Comparison of ENCODE assay signal across 8 mouse cellular contexts in genomic region chr4:63546441-63547055, GRCm38 (mm10). TPM values are rescaled to one million over a fixed set of nuclear protein-coding genes. Genes with fewer than 3 reads are reported as not detected.
DNase-seq lines count a peak whose midpoint lies in the region; ATAC-seq and TF ChIP-seq lines count a peak whose summit lies in the region.

No protein-coding gene starts in this region.

- TF ChIP-seq POLR2A in lung, adult 2 months (IDR thresholded peaks at IDR 0.05; ENCODE audit: borderline replicate concordance, extremely low read depth, low read depth, low read length): no peak

- peak overlapping the region; percentile 79 for H3K4me2 ChIP-seq in forebrain, embryonic 13.5 days
- H3K4me2 ChIP-seq in limb, embryonic 13.5 days (replicated peaks): peak overlapping the region; percentile 84
- peak overlapping the region; percentile 73 for H3K4me2 ChIP-seq in stomach, embryonic 16.5 days (ENCODE audit: low read depth, low read length)

- no peak for TF ChIP-seq CTCF in lung, adult 2 months (IDR thresholded peaks at IDR 0.05; ENCODE audit: insufficient read depth, low read length)

- intact Hi-C loops in left cerebral cortex, postnatal 14 days (cut with DNase I): no loop called here

- WGBS in lung, adult 2 months: 60% methylated on average over 6 of the region's 6 CpGs
- 95% methylated on average over 6 of the region's 6 CpGs for WGBS in forebrain, embryonic 13.5 days
- 77% methylated on average over 6 of the region's 6 CpGs for WGBS in limb, embryonic 13.5 days
- WGBS in stomach, embryonic 16.5 days: 64% methylated on average over 6 of the region's 6 CpGs

- no peaks in the 10 kb centered on the region for H3K9me3 ChIP-seq in forebrain, embryonic 13.5 days (replicated peaks)
- H3K9me3 ChIP-seq in limb, embryonic 13.5 days: no peaks in the 10 kb centered on the region
- no peaks in the 10 kb centered on the region for H3K9me3 ChIP-seq in stomach, embryonic 16.5 days (replicated peaks; ENCODE audit: control insufficient read depth, low read length)

- ATAC-seq in forebrain, embryonic 13.5 days: no peak
- ATAC-seq in limb, embryonic 13.5 days (ENCODE audit: low FRiP score, low read depth): no peak
- no peak for ATAC-seq in stomach, embryonic 16.5 days (ENCODE audit: insufficient read depth, low FRiP score)

- peak overlapping the region; percentile 6 for H3K4me3 ChIP-seq in lung, adult 2 months (replicated peaks; ENCODE audit: extremely low read depth, low read depth, low read length)
- H3K4me3 ChIP-seq in forebrain, embryonic 13.5 days: peak overlapping the region; percentile 87
- H3K4me3 ChIP-seq in limb, embryonic 13.5 days: peak overlapping the region; percentile 89; the same call in 1 of the 2 replicates
- peak overlapping the region; percentile 79 for H3K4me3 ChIP-seq in stomach, embryonic 16.5 days (replicated peaks; ENCODE audit: low read length)

- peaks cover 23% of the 10 kb centered on the region for H3K4me1 ChIP-seq in lung, adult 2 months (ENCODE audit: control insufficient read depth, insufficient read depth, low read length)
- peaks cover 32% of the 10 kb centered on the region for H3K4me1 ChIP-seq in forebrain, embryonic 13.5 days
- peaks cover 30% of the 10 kb centered on the region for H3K4me1 ChIP-seq in limb, embryonic 13.5 days
- H3K4me1 ChIP-seq in stomach, embryonic 16.5 days (ENCODE audit: control insufficient read depth, insufficient read depth, low read length): peaks cover 20% of the 10 kb centered on the region

- H3K9ac ChIP-seq in forebrain, embryonic 13.5 days: 0 out of 2 replicates have a peak overlapping the region, but pooled peaks have one; percentile 32
- H3K9ac ChIP-seq in limb, embryonic 13.5 days: 0 out of 2 replicates have a peak overlapping the region, but pooled peaks have one; percentile 96
- 0 out of 2 replicates have a peak overlapping the region, but pooled peaks have one; percentile 17 for H3K9ac ChIP-seq in stomach, embryonic 16.5 days (ENCODE audit: low read length)

- no peak overlapping the region for H3K27ac ChIP-seq in forebrain, embryonic 13.5 days
- H3K27ac ChIP-seq in limb, embryonic 13.5 days: no peak overlapping the region
- no peak overlapping the region; the same call in 1 of the 2 replicates for H3K27ac ChIP-seq in stomach, embryonic 16.5 days (ENCODE audit: low read length)

- H3K36me3 ChIP-seq in forebrain, embryonic 13.5 days (ENCODE audit: poor library complexity, severe bottlenecking): peaks cover 31% of the 10 kb centered on the region
- peaks cover 32% of the 10 kb centered on the region for H3K36me3 ChIP-seq in limb, embryonic 13.5 days
- peaks cover 12% of the 10 kb centered on the region for H3K36me3 ChIP-seq in stomach, embryonic 16.5 days (ENCODE audit: control insufficient read depth, insufficient read depth, low read length)

- no peak for DNase-seq in lung, adult 2 months
- DNase-seq in lung, postnatal 10 days: no peak
- DNase-seq in frontal cortex, postnatal 36 days (ENCODE audit: low spot score in 2 of 2): no peak
- DNase-seq in left cerebral cortex, postnatal 14 days (ENCODE audit: low spot score in 2 of 2): no peak
- no peak for DNase-seq in adrenal gland, adult 8-10 months

- no peaks in the 10 kb centered on the region for H3K27me3 ChIP-seq in forebrain, embryonic 13.5 days
- H3K27me3 ChIP-seq in limb, embryonic 13.5 days: no peaks in the 10 kb centered on the region
- no peaks in the 10 kb centered on the region for H3K27me3 ChIP-seq in stomach, embryonic 16.5 days (ENCODE audit: control insufficient read depth, insufficient read depth, low read length)

RNA-seq across cellular contexts. Expression of gene Atp6v1g1, which starts 2.0 kb away (rescaled TPM):
- 48.3 and 56.6 TPM in 2 replicates for polyA plus RNA-seq in lung, adult 2 months (2012; rRNA removed)
- 444 and 467 TPM in 2 replicates for polyA plus RNA-seq in forebrain, embryonic 13.5 days (2015; fragmentation: Nextera tagmentation; extraction: Ambion mirVana)
- 317 and 318 TPM in 2 replicates for polyA plus RNA-seq in limb, embryonic 13.5 days (2015; fragmentation: Nextera tagmentation; extraction: Ambion mirVana)
- 257 and 277 TPM in 2 replicates for polyA plus RNA-seq in stomach, embryonic 16.5 days (2015; fragmentation: Nextera tagmentation; extraction: Ambion mirVana)
- total RNA-seq in left cerebral cortex, postnatal 14 days (2021): 100 to 1,000 TPM; 132 to 140 TPM
- 100 to 1,000 TPM; 191 to 202 (median 194) TPM for total RNA-seq in adrenal gland, adult 8-10 months (2022)

RNA-seq across cellular contexts. Expression of gene Tmem268, which starts 12.0 kb away (rescaled TPM):
- 11.2 and 15.2 TPM in 2 replicates for polyA plus RNA-seq in lung, adult 2 months (2012; rRNA removed)
- polyA plus RNA-seq in forebrain, embryonic 13.5 days (2015; fragmentation: Nextera tagmentation; extraction: Ambion mirVana): 4.4 and 4.7 TPM in 2 replicates
- polyA plus RNA-seq in limb, embryonic 13.5 days (2015; fragmentation: Nextera tagmentation; extraction: Ambion mirVana): 8.2 and 8.3 TPM in 2 replicates
- 6.6 and 8.8 TPM in 2 replicates for polyA plus RNA-seq in stomach, embryonic 16.5 days (2015; fragmentation: Nextera tagmentation; extraction: Ambion mirVana)
- total RNA-seq in left cerebral cortex, postnatal 14 days (2021): 1 to 10 TPM; 9.4 to 9.5 TPM
- 10 to 100 TPM; 13.1 to 15.1 (median 14.0) TPM for total RNA-seq in adrenal gland, adult 8-10 months (2022)

RNA-seq across cellular contexts. Expression of gene Whrn, which starts 50.8 kb away (rescaled TPM):
- 6.4 and 7.8 TPM in 2 replicates for polyA plus RNA-seq in lung, adult 2 months (2012; rRNA removed)
- polyA plus RNA-seq in forebrain, embryonic 13.5 days (2015; fragmentation: Nextera tagmentation; extraction: Ambion mirVana): 5.5 and 6.1 TPM in 2 replicates
- polyA plus RNA-seq in limb, embryonic 13.5 days (2015; fragmentation: Nextera tagmentation; extraction: Ambion mirVana): 8.1 and 10.4 TPM in 2 replicates
- 1.8 and 2.9 TPM in 2 replicates for polyA plus RNA-seq in stomach, embryonic 16.5 days (2015; fragmentation: Nextera tagmentation; extraction: Ambion mirVana)
- 10 to 100 TPM; 46.6 to 51.2 TPM for total RNA-seq in left cerebral cortex, postnatal 14 days (2021)
- total RNA-seq in adrenal gland, adult 8-10 months (2022): 10 to 100 TPM; 56.7 to 95.9 (median 78.5) TPM

RNA-seq across cellular contexts. Expression of gene Gm11213, which starts 58.5 kb away (rescaled TPM):
- not detected in 2 replicates for polyA plus RNA-seq in lung, adult 2 months (2012; rRNA removed)
- polyA plus RNA-seq in forebrain, embryonic 13.5 days (2015; fragmentation: Nextera tagmentation; extraction: Ambion mirVana): not detected in 2 replicates
- not detected in 2 replicates for polyA plus RNA-seq in limb, embryonic 13.5 days (2015; fragmentation: Nextera tagmentation; extraction: Ambion mirVana)
- not detected in 2 replicates for polyA plus RNA-seq in stomach, embryonic 16.5 days (2015; fragmentation: Nextera tagmentation; extraction: Ambion mirVana)
- total RNA-seq in left cerebral cortex, postnatal 14 days (2021): not detected
- total RNA-seq in adrenal gland, adult 8-10 months (2022): not detected

Comparison
In these comparisons a context has a peak if more than half of its experiments do, and no peak if none do; other contexts are left out.
1. H3K4me3 ChIP-seq: peak in every context shown above with its lines; median percentile 89 in limb, embryonic 13.5 days; 87 in forebrain, embryonic 13.5 days; 79 in stomach, embryonic 16.5 days; 6 in lung, adult 2 months.
2. H3K9ac ChIP-seq: peak in every context shown above with its lines; median percentile 96 in limb, embryonic 13.5 days; 32 in forebrain, embryonic 13.5 days; 17 in stomach, embryonic 16.5 days.